In genomic region chr12:3892240-3893059, GRCm38 (mm10) we compare ENCODE assay signal across 8 mouse cellular contexts.
DNase-seq lines count a peak whose midpoint lies in the region; ATAC-seq and TF ChIP-seq lines count a peak whose summit lies in the region.

No protein-coding gene starts in this region.

- no peak for TF ChIP-seq RAD21 in MEL (IDR thresholded peaks at IDR 0.05; ENCODE audit: low read depth, low read length)

- TF ChIP-seq CTCF in MEL (IDR thresholded peaks at IDR 0.05 in 2 of 3, conservative IDR thresholded peaks at IDR 0.05 in 1 of 3; ENCODE audit: control insufficient read depth in 1 of 3, insufficient read depth in 1 of 3, low read depth in 2 of 3, low read length in 3 of 3, poor library complexity in 1 of 3, severe bottlenecking in 1 of 3): no peak
- no peak for TF ChIP-seq CTCF in small intestine, adult 2 months (IDR thresholded peaks at IDR 0.05; ENCODE audit: extremely low read depth, insufficient read length, insufficient replicate concordance, low read depth, low read length)

- H3K4me1 ChIP-seq in MEL (ENCODE audit: control insufficient read depth in 1 of 2, insufficient read depth in 2 of 2, low read length in 2 of 2): peaks cover 2 to 17% of the 10 kb centered on the region in 2 experiments; a peak in 3 of 4 replicates
- H3K4me1 ChIP-seq in liver, embryonic 13.5 days (replicated peaks): peaks cover 72% of the 10 kb centered on the region
- H3K4me1 ChIP-seq in small intestine, adult 2 months (ENCODE audit: control insufficient read depth, insufficient read depth, insufficient read length, low read length): peaks cover 26% of the 10 kb centered on the region

- H3K27me3 ChIP-seq in MEL (ENCODE audit: control insufficient read depth in 1 of 2, insufficient read depth in 2 of 2, low read length in 2 of 2): no peaks in the 10 kb centered on the region
- H3K27me3 ChIP-seq in liver, embryonic 13.5 days: no peaks in the 10 kb centered on the region
- H3K27me3 ChIP-seq in small intestine, adult 2 months (ENCODE audit: control insufficient read depth, insufficient read depth, low read length): no peaks in the 10 kb centered on the region

- H3K36me3 ChIP-seq in MEL (ENCODE audit: control insufficient read depth in 1 of 2, insufficient read depth in 2 of 2, low read length in 2 of 2): peaks cover 0 to 13% of the 10 kb centered on the region in 2 experiments; a peak in 3 of 4 replicates
- H3K36me3 ChIP-seq in liver, embryonic 13.5 days: peaks cover 23% of the 10 kb centered on the region
- peaks cover 24% of the 10 kb centered on the region for H3K36me3 ChIP-seq in small intestine, adult 2 months (ENCODE audit: control insufficient read depth, insufficient read depth, low read length)

- WGBS in liver, embryonic 13.5 days (ENCODE audit: insufficient replicate concordance): 6% methylated on average over 15 of the region's 15 CpGs
- 32% methylated on average over 15 of the region's 15 CpGs for WGBS in small intestine, adult 2 months

- no peaks in the 10 kb centered on the region for H3K9me3 ChIP-seq in MEL (replicated peaks; ENCODE audit: insufficient read depth, low read length)
- no peaks in the 10 kb centered on the region for H3K9me3 ChIP-seq in liver, embryonic 13.5 days (replicated peaks)

- peak overlapping the region; percentile 66 for H3K9ac ChIP-seq in MEL (ENCODE audit: control insufficient read depth, low read depth, low read length, poor library complexity, severe bottlenecking)
- peak overlapping the region; percentile 72 for H3K9ac ChIP-seq in liver, embryonic 13.5 days

- 0 out of 4 replicates have a peak, but pooled peaks of 1 of the 2 experiments have one; percentile 22 for TF ChIP-seq POLR2A in MEL (IDR thresholded peaks at IDR 0.05; ENCODE audit: control insufficient read depth in 1 of 2, insufficient read depth in 1 of 2, low read depth in 1 of 2, low read length in 2 of 2, poor library complexity in 1 of 2)
- no peak for TF ChIP-seq POLR2A in small intestine, adult 2 months (IDR thresholded peaks at IDR 0.05; ENCODE audit: low read depth, low read length)

- peaks cover 2% of the 10 kb centered on the region; the same call in 1 of the 2 replicates for H3K79me2 ChIP-seq in MEL (ENCODE audit: control insufficient read depth, insufficient read depth, low read length, poor library complexity)

- H3K27ac ChIP-seq in MEL (ENCODE audit: control insufficient read depth, low read depth, low read length): peak overlapping the region; percentile 73
- peak overlapping the region; percentile 83 for H3K27ac ChIP-seq in liver, embryonic 13.5 days
- H3K27ac ChIP-seq in small intestine, adult 2 months (ENCODE audit: insufficient read depth, low read depth, low read length): peak overlapping the region; percentile 10

- no peak for TF ChIP-seq EP300 in MEL (IDR thresholded peaks at IDR 0.05; ENCODE audit: low read depth in 1 of 2, low read length in 2 of 2)

- ATAC-seq in frontal cortex, adult (ENCODE audit: low TSS enrichment): peak; percentile 28; the same call in 1 of the 2 replicates
- peak; percentile 67 for ATAC-seq in granulocyte monocyte progenitor cell, adult 5-6 weeks (replicated peaks; ENCODE audit: poor library complexity, severe bottlenecking)
- peak; percentile 15; the same call in 1 of the 2 replicates for ATAC-seq in liver, embryonic 13.5 days (ENCODE audit: low read depth)

- no peak for DNase-seq in frontal cortex, postnatal 14 days (ENCODE audit: low spot score in 2 of 2)
- DNase-seq in MEL (ENCODE audit: low read depth, low spot score): peak; percentile 58
- no peak for DNase-seq in liver, embryonic 13.5 days
- no peak for DNase-seq in gastrocnemius, postnatal 25 days
- no peak for DNase-seq in ovary, postnatal 10 days (ENCODE audit: low spot score)

- peak overlapping the region; percentile 49 to 63 for H3K4me3 ChIP-seq in MEL (ENCODE audit: control insufficient read depth in 1 of 2, insufficient read depth in 1 of 2, low read depth in 2 of 2, low read length in 2 of 2)
- peak overlapping the region; percentile 66 for H3K4me3 ChIP-seq in liver, embryonic 13.5 days (replicated peaks)
- no peak overlapping the region for H3K4me3 ChIP-seq in small intestine, adult 2 months (ENCODE audit: low read depth, low read length)

- peak overlapping the region; percentile 94 for H3K4me2 ChIP-seq in liver, embryonic 13.5 days

TF ChIP-seq in MEL, 35 proteins besides CTCF, POLR2A, EP300 and RAD21:
- TF ChIP-seq TBP (IDR thresholded peaks at IDR 0.05; ENCODE audit: low read depth, low read length) (0 out of 2 replicates have a peak, but pooled peaks have one; percentile 14), KAT2A (conservative IDR thresholded peaks at IDR 0.05; ENCODE audit: low read depth, low read length) (no peak), NELFE (IDR thresholded peaks at IDR 0.05; ENCODE audit: low read depth, low read length) (0 out of 2 replicates have a peak, but pooled peaks have one; percentile 4), MYC (IDR thresholded peaks at IDR 0.05; ENCODE audit: low read depth, low read length) (peak; percentile 71; the same call in 1 of the 2 replicates), BHLHE40 (IDR thresholded peaks at IDR 0.05; ENCODE audit: borderline replicate concordance, low read depth, low read length) (no peak), MEF2A (IDR thresholded peaks at IDR 0.05; ENCODE audit: extremely low read depth, insufficient replicate concordance, low read depth, low read length, poor library complexity, severe bottlenecking) (no peak), UBTF (IDR thresholded peaks at IDR 0.05; ENCODE audit: borderline replicate concordance, insufficient read depth, low read depth, low read length) (no peak), GATA1 (IDR thresholded peaks at IDR 0.05; ENCODE audit: low read depth, low read length) (peak; percentile 11; the same call in 1 of the 2 replicates)
TF ChIP-seq in MEL: peak in this region for 4.

Comparison
In these comparisons a context has a peak if more than half of its experiments do, and no peak if none do; other contexts are left out.
1. ATAC-seq: peak in every context shown above with its lines; median percentile 67 in granulocyte monocyte progenitor cell, adult 5-6 weeks; 28 in frontal cortex, adult; 15 in liver, embryonic 13.5 days.
2. H3K27ac ChIP-seq: peak in every context shown above with its lines; median percentile 83 in liver, embryonic 13.5 days; 73 in MEL; 10 in small intestine, adult 2 months.